Mouse (Mus musculus) fat pad, adult 2 months (tissue): ENCODE results near the gene Lpcat4.

Experiments used
- DNase-seq: peaks from one replicate; pipeline ENCODE4 v3.0.0-alpha.2; 2011; ENCODE audit warnings: low read depth, low spot score; ENCODE audit errors: extremely low read depth

The Lpcat4 gene

GRCm38 (mm10) chr2:112239212-112239934 lies at the start of gene Lpcat4:
Lpcat4 (plus strand) TSS chr2:112239468.
- no peak for DNase-seq

DNA sequence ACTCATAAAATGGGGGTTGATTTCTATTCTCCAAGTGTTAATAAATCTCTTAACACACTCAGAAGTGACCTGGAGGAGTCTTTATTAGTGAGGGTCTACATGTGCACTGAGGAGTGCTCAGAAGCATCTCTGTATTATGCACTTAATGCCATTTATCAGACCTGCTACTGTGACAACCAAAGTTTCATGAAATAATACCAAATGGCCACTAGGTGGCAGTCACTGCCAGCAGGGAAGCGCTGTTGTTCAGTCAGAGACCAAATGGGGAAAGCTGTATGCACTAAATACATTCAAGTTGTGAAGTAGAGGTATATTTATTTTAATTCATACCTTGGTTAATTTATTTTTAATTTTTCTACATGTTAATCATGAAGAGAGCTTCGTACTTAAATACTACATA lies 42.4 kb upstream of the Lpcat4 start:
- no peak for DNase-seq

DNA sequence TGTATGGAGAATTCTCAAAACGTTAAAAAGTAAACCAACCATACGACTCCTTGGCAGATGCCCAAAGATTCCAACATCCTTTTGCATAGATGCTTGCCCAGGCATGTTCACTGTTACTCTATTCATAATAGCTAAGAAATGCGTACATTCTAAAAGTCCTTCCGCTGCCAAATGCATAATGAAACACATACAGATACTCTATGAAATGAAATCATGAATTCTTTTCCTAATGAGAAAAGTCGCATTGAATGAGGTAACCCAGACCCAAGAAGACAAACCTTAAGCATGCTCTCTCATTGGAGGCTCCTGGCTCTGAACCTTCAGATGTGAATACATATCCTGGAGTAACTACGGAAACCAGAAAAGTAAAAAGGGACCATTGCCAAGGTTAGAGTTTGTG lies 36.2 kb upstream of the Lpcat4 start:
- DNase-seq = no peak

- no peak for DNase-seq
Measured at GRCm38 (mm10) chr2:112210142-112210541, 29.1 kb upstream of the Lpcat4 start.

- DNase-seq = no peak
Measured at GRCm38 (mm10) chr2:112210699-112211098, 28.6 kb upstream of the Lpcat4 start.

- DNase-seq = no peak
Measured at GRCm38 (mm10) chr2:112215977-112216376, 23.3 kb upstream of the Lpcat4 start.

GRCm38 (mm10) chr2:112217614-112218013 lies 21.7 kb upstream of the Lpcat4 start:
- DNase-seq = no peak

GRCm38 (mm10) chr2:112220880-112221279 lies 18.4 kb upstream of the Lpcat4 start:
- no peak for DNase-seq

DNA sequence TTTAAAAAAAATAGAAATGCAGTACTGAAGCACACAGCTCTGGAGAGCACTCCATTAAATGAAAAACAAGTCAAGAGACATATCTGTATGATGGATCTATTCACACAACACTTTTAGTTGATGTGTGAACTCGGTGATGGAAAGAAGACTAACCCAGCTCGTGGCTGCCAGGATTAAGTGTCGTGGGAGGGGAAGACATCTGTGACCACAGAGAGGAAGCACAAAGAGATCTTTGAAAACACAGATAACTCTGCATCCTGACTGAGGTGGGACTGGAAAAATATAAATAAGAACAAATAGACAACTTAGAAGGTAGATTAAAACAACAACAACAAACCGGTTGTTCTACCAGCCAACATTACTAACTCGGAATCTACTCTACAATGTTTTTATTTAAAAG lies 16.7 kb upstream of the Lpcat4 start:
- DNase-seq = no peak

- DNase-seq = no peak
Measured at GRCm38 (mm10) chr2:112224356-112224755, 14.9 kb upstream of the Lpcat4 start.

DNA sequence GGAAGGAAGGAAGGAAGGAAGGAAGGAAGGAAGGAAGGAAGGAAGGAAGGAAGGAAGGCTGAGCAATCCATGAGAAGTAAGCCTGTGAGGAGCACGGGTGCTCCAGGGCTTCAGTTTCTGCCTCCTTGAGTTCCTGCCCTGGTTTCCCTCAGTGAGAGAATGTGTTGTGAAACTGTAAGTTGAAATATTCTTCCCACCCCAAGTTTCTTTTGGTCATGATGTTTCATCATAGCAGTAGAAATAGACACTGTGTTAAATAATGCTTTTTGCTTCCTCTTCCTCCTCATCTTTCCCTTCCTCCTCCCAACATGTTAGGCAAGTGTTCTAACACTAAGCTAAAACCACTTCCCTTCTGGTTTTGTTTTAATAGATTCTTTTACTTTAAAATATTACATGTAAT lies 6.6 kb upstream of the Lpcat4 start:
- DNase-seq = no peak

DNA sequence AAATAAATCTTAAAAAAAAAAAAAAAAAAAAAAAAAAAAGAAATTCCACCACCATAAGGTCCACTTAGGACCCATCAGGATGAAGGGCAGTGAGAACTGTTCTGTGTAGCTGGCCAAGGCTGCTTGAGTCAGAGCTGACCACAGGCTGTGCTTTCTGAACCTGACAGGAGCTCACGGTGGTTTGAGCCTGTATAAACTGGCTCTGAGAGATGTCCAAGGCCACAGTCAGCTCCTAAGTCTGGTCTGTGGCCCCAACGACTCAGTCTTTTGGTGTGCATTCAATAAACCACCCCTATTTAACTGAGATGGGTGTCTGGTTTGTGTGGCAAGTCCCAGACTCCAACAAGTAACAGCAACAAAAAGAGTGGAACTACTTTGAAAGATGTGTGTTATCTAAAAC lies 2.6 kb upstream of the Lpcat4 start:
- no peak for DNase-seq

- DNase-seq = no peak
Measured at GRCm38 (mm10) chr2:112238006-112238405, 1.3 kb upstream of the Lpcat4 start.

DNA sequence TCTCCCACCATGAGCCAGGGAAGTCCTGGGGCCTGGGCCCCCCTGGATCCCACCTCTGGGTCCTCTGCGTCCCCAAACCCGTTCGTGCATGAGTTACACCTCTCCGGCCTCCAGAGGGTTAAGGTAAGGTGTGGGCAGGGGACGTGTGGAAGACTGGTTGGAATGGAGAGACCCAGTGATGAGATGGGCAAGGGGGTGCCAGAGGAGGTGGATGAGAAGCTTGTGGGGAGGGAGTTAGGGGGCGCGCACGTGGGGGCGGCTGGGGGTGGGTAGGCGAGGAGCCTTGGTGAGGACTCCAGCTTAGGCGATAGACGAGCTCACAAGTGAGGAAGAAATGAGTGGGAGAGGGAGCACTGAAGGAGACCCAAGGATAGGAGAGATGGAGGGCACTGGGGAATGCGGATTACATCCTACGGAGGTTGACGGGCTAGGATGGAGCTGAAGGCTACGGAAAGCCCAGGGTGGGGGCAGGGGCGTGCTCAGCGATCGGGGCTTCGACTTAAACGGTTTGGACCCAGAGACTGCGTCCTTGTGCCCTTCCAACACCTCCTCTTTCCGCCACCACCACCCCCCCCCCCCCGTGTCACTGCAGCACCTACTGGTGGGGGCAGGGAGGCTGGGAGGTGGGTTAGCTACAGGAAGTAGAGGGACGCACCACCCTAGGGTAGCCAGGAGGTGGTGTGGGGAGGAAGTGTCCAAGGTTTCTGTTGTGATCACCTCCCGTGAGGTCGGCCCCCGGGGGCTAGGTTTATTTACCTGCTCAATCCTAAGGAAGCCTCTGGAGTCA lies 860 bp downstream of the Lpcat4 start:
- DNase-seq = no peak

DNA sequence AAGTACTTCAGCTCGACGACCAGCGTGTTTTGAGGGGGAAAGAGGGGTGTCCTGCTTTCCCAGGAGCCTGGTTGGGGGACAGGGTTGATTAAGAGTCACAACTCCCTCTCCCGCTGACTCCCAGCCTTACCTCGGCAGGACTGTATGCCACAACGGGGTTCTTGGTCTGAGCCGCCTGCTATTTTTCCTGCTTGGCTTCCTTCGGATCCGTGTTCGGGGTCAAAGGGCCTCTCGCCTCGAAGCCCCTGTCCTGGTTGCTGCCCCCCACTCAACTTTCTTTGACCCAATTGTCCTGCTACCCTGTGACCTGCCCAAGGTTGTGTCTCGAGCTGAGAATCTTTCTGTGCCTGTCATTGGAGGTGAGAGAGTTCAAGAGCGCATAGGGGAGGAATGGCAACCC lies 2.5 kb downstream of the Lpcat4 start:
- DNase-seq = no peak

DNA sequence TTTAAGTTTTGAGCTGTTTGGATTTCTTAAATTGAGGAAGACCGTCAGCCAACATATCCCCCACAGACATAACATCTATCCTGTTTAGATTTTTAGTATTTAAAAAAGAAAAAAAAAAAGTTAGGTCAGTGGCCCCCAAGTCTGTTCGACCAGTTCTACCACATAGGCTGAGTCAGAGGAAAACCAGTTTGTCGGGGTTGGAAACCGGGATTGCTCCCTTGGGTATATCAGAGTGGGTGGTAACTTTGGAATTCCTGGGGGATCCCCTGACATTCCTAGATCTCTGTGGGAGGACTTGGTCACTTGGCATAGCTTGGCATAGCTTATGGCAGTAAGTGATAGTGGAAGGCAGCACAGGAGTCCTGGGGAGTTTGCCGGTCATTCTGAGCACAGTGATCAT lies 6.0 kb downstream of the Lpcat4 start:
- no peak for DNase-seq

- DNase-seq = no peak
Measured at GRCm38 (mm10) chr2:112246193-112246592, 6.9 kb downstream of the Lpcat4 start.

- DNase-seq = no peak
Measured at GRCm38 (mm10) chr2:112247323-112247722, 8.1 kb downstream of the Lpcat4 start.

GRCm38 (mm10) chr2:112249780-112250453 lies 10.6 kb downstream of the Lpcat4 start:
- DNase-seq = no peak

GRCm38 (mm10) chr2:112254675-112255515 lies 15.6 kb downstream of the Lpcat4 start:
- no peak for DNase-seq
